Mouse (Mus musculus): ENCODE results near the gene Map4k4.

DNA sequence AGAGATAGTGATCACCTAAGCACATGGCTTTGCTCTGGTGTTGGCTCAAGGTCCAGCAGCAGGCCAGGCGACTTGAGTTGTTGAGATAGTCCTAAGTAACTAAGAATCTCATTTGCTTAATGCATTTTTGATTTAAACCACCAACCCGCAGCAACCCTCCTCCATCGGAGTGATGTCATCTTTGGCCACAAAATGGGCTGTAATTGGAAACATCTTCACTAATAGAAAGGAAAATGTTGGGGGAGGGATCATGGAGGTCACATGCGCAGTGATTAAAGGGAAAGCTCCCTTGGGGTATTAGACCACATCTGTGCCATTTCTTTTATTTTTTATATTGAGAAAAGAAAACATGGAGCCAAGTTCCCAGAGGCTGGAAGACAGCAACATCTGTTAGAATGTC is 61.6 kb downstream of the Map4k4 start:
- TF ChIP-seq POLR2A (IDR thresholded peaks at IDR 0.05; ENCODE audit: borderline replicate concordance, insufficient read depth, low read length) (no peak), CTCF (IDR thresholded peaks at IDR 0.05; ENCODE audit: borderline replicate concordance, insufficient read depth, low read depth, low read length) (no peak)
